Mouse (Mus musculus): ENCODE measurements around the gene Sgce. TPM values are rescaled to one million over a fixed set of nuclear protein-coding genes. Genes with fewer than 3 reads are reported as not detected.

Gene Sgce
- total RNA-seq, 2 experiments from 2014 or later = 35.2 to 35.8 TPM

GRCm38 (mm10) chr6:4723998-4724757, 22.8 kb downstream of the Sgce start:
- DNase-seq (ENCODE audit: low spot score in 2 of 2) = no peak

- DNase-seq (ENCODE audit: low spot score in 2 of 2) = no peak
Observed at GRCm38 (mm10) chr6:4722739-4723138, 24.3 kb downstream of the Sgce start.

GRCm38 (mm10) chr6:4722142-4722541, 24.9 kb downstream of the Sgce start:
- DNase-seq (ENCODE audit: low spot score in 2 of 2) = no peak

GRCm38 (mm10) chr6:4717344-4717743, 29.7 kb downstream of the Sgce start:
- no peak for DNase-seq (ENCODE audit: low spot score in 2 of 2)

- no peak for DNase-seq (ENCODE audit: low spot score in 2 of 2)
Observed at GRCm38 (mm10) chr6:4716171-4716570, 30.8 kb downstream of the Sgce start.

- no peak for DNase-seq (ENCODE audit: low spot score in 2 of 2)
Observed at GRCm38 (mm10) chr6:4708971-4709370, 38.0 kb downstream of the Sgce start.

- no peak for DNase-seq (ENCODE audit: low spot score in 2 of 2)
Observed at GRCm38 (mm10) chr6:4706415-4706814, 40.6 kb downstream of the Sgce start.

- no peak for DNase-seq (ENCODE audit: low spot score in 2 of 2)
Observed at GRCm38 (mm10) chr6:4703908-4704307, 43.1 kb downstream of the Sgce start.

- DNase-seq (ENCODE audit: low spot score in 2 of 2) = no peak
Observed at GRCm38 (mm10) chr6:4701641-4702040, 45.4 kb downstream of the Sgce start.

GRCm38 (mm10) chr6:4695778-4696177, 51.2 kb downstream of the Sgce start:
- no peak for DNase-seq (ENCODE audit: low spot score in 2 of 2)

GRCm38 (mm10) chr6:4694672-4695231, 52.3 kb downstream of the Sgce start:
- no peak for DNase-seq (ENCODE audit: low spot score in 2 of 2)

- DNase-seq (ENCODE audit: low spot score in 2 of 2) = no peak
Observed at GRCm38 (mm10) chr6:4693544-4693943, 53.5 kb downstream of the Sgce start.

- DNase-seq (ENCODE audit: low spot score in 2 of 2) = no peak
Observed at GRCm38 (mm10) chr6:4690438-4690837, 56.6 kb downstream of the Sgce start.

- no peak for DNase-seq (ENCODE audit: low spot score in 2 of 2)
Observed at GRCm38 (mm10) chr6:4684706-4685340, 62.2 kb downstream of the Sgce start.

- DNase-seq (ENCODE audit: low spot score in 2 of 2) = no peak
Observed at GRCm38 (mm10) chr6:4680576-4680975, 66.4 kb downstream of the Sgce start.

- DNase-seq (ENCODE audit: low spot score in 2 of 2) = no peak
Observed at GRCm38 (mm10) chr6:4679981-4680380, 67.0 kb downstream of the Sgce start.

GRCm38 (mm10) chr6:4677356-4677761, 69.6 kb downstream of the Sgce start:
- no peak for DNase-seq (ENCODE audit: low spot score in 2 of 2)

- DNase-seq (ENCODE audit: low spot score in 2 of 2) = no peak
Observed at GRCm38 (mm10) chr6:4665154-4665553, 81.9 kb downstream of the Sgce start.

GRCm38 (mm10) chr6:4664313-4664712, 82.7 kb downstream of the Sgce start:
- DNase-seq (ENCODE audit: low spot score in 2 of 2) = no peak

- no peak for DNase-seq (ENCODE audit: low spot score in 2 of 2)
Observed at GRCm38 (mm10) chr6:4663516-4663915, 83.5 kb downstream of the Sgce start.

GRCm38 (mm10) chr6:4658861-4659260, 88.1 kb downstream of the Sgce start:
- DNase-seq (ENCODE audit: low spot score in 2 of 2) = no peak

- no peak for DNase-seq (ENCODE audit: low spot score in 2 of 2)
Observed at GRCm38 (mm10) chr6:4655924-4656323, 91.1 kb downstream of the Sgce start.

- no peak for DNase-seq (ENCODE audit: low spot score in 2 of 2)
Observed at GRCm38 (mm10) chr6:4655466-4655865, 91.5 kb downstream of the Sgce start.

All from layer of hippocampus, adult 18-20 months (tissue).